8 mouse cellular contexts compared by ENCODE assay signal in genomic region chr11:90251923-90252322, GRCm38 (mm10). TPM values are rescaled to one million over a fixed set of nuclear protein-coding genes. Genes with fewer than 3 reads are reported as not detected.
DNase-seq lines count a peak whose midpoint lies in the region; ATAC-seq and TF ChIP-seq lines count a peak whose summit lies in the region.

No protein-coding gene starts in this region.

- TF ChIP-seq CTCF in liver, adult 2 months (IDR thresholded peaks at IDR 0.05; ENCODE audit: low read depth, low read length), result no peak
- TF ChIP-seq CTCF in cerebellum, adult 2 months (IDR thresholded peaks at IDR 0.05; ENCODE audit: borderline replicate concordance, insufficient read depth, low read depth, low read length), result no peak

- no peak for TF ChIP-seq POLR2A in liver, adult 2 months (IDR thresholded peaks at IDR 0.05; ENCODE audit: extremely low read depth, insufficient read depth, low read length)
- TF ChIP-seq POLR2A in cerebellum, adult 2 months (IDR thresholded peaks at IDR 0.05; ENCODE audit: borderline replicate concordance, insufficient read depth, low read length), result no peak

- no peak for ATAC-seq in forebrain, embryonic 13.5 days
- ATAC-seq in neural tube, embryonic 15.5 days (ENCODE audit: low FRiP score), result no peak
- ATAC-seq in granulocyte monocyte progenitor cell, adult 5-6 weeks (replicated peaks; ENCODE audit: poor library complexity, severe bottlenecking), result no peak

- 38% methylated on average over 2 of the region's 2 CpGs for WGBS in forebrain, embryonic 13.5 days
- 54% methylated on average over 2 of the region's 2 CpGs for WGBS in forebrain, embryonic 10.5 days
- WGBS in liver, adult 2 months, result 7% methylated on average over 2 of the region's 2 CpGs
- WGBS in neural tube, embryonic 15.5 days, result 36% methylated on average over 2 of the region's 2 CpGs
- 52% methylated on average over 2 of the region's 2 CpGs for whole genome bisulfite sequencing in cerebellum, adult 2 months

- H3K9me3 ChIP-seq in forebrain, embryonic 13.5 days (replicated peaks), result no peaks in the 10 kb centered on the region
- H3K9me3 ChIP-seq in forebrain, embryonic 10.5 days, result no peaks in the 10 kb centered on the region
- no peaks in the 10 kb centered on the region for H3K9me3 ChIP-seq in neural tube, embryonic 15.5 days (replicated peaks)

- no peak overlapping the region for H3K4me3 ChIP-seq in forebrain, embryonic 13.5 days
- no peak overlapping the region for H3K4me3 ChIP-seq in forebrain, embryonic 10.5 days
- H3K4me3 ChIP-seq in liver, adult 2 months (ENCODE audit: insufficient read depth, low read depth, low read length), result no peak overlapping the region
- 0 out of 2 replicates have a peak overlapping the region, but pooled peaks have one; percentile 2 for H3K4me3 ChIP-seq in neural tube, embryonic 15.5 days (replicated peaks)
- H3K4me3 ChIP-seq in cerebellum, adult 2 months (replicated peaks; ENCODE audit: insufficient read depth, low read depth, low read length), result no peak overlapping the region

- no peak overlapping the region for H3K27ac ChIP-seq in forebrain, embryonic 13.5 days
- no peak overlapping the region for H3K27ac ChIP-seq in forebrain, embryonic 10.5 days
- H3K27ac ChIP-seq in liver, adult 2 months (replicated peaks; ENCODE audit: insufficient read depth, low read depth, low read length), result 0 out of 2 replicates have a peak overlapping the region, but pooled peaks have one; percentile 5
- no peak overlapping the region for H3K27ac ChIP-seq in neural tube, embryonic 15.5 days (replicated peaks)
- H3K27ac ChIP-seq in cerebellum, adult 2 months (ENCODE audit: insufficient read depth, low read length), result no peak overlapping the region

- 0 out of 2 replicates have a peak overlapping the region, but pooled peaks have one; percentile 0 for H3K4me2 ChIP-seq in forebrain, embryonic 13.5 days
- H3K4me2 ChIP-seq in neural tube, embryonic 15.5 days, result peak overlapping the region; percentile 79

- no peaks in the 10 kb centered on the region for H3K27me3 ChIP-seq in forebrain, embryonic 13.5 days
- no peaks in the 10 kb centered on the region for H3K27me3 ChIP-seq in forebrain, embryonic 10.5 days (ENCODE audit: poor library complexity, severe bottlenecking)
- H3K27me3 ChIP-seq in liver, adult 2 months (ENCODE audit: control insufficient read depth, insufficient read depth, low read length), result no peaks in the 10 kb centered on the region
- H3K27me3 ChIP-seq in neural tube, embryonic 15.5 days (replicated peaks), result no peaks in the 10 kb centered on the region
- no peaks in the 10 kb centered on the region for H3K27me3 ChIP-seq in cerebellum, adult 2 months (ENCODE audit: control insufficient read depth, insufficient read depth, low read length)

- H3K36me3 ChIP-seq in forebrain, embryonic 13.5 days (ENCODE audit: poor library complexity, severe bottlenecking), result no peaks in the 10 kb centered on the region
- H3K36me3 ChIP-seq in forebrain, embryonic 10.5 days (replicated peaks), result peaks cover 16% of the 10 kb centered on the region
- peaks cover 1% of the 10 kb centered on the region; the same call in 1 of the 2 replicates for H3K36me3 ChIP-seq in liver, adult 2 months (ENCODE audit: control insufficient read depth, insufficient read depth, low read length)
- peaks cover 4% of the 10 kb centered on the region; the same call in 1 of the 2 replicates for H3K36me3 ChIP-seq in neural tube, embryonic 15.5 days

- H3K4me1 ChIP-seq in forebrain, embryonic 13.5 days, result peaks cover 33% of the 10 kb centered on the region
- H3K4me1 ChIP-seq in forebrain, embryonic 10.5 days, result peaks cover 43% of the 10 kb centered on the region
- H3K4me1 ChIP-seq in liver, adult 2 months (ENCODE audit: control insufficient read depth, insufficient read depth, low read length), result peaks cover 13% of the 10 kb centered on the region
- peaks cover 43% of the 10 kb centered on the region for H3K4me1 ChIP-seq in neural tube, embryonic 15.5 days
- no peaks in the 10 kb centered on the region for H3K4me1 ChIP-seq in cerebellum, adult 2 months (ENCODE audit: control insufficient read depth, insufficient read depth, low read length)

- no peak overlapping the region for H3K9ac ChIP-seq in forebrain, embryonic 13.5 days
- H3K9ac ChIP-seq in liver, adult 2 months (ENCODE audit: low read depth, low read length), result no peak overlapping the region
- H3K9ac ChIP-seq in neural tube, embryonic 15.5 days (replicated peaks), result no peak overlapping the region

- H3K79me2 ChIP-seq in liver, adult 2 months (ENCODE audit: control insufficient read depth, insufficient read depth, low read length), result peaks cover 20% of the 10 kb centered on the region; the same call in 1 of the 2 replicates

- no peak for DNase-seq in forebrain, embryonic 10.5 days (ENCODE audit: extremely low spot score, low spot score)
- DNase-seq in liver, adult 2 months (ENCODE audit: extremely low read depth, low read depth, low spot score), result peak; percentile 84
- no peak for DNase-seq in liver
- DNase-seq in heart, postnatal 4 days, result peak; percentile 11
- no peak for DNase-seq in cerebellum, adult 2 months

RNA-seq across cellular contexts. Expression of gene Mmd, which starts 2.7 kb away (rescaled TPM):
- polyA plus RNA-seq in forebrain, embryonic 13.5 days (2015; fragmentation: Nextera tagmentation; extraction: Ambion mirVana), result 64.8 and 65.2 TPM in 2 replicates
- polyA plus RNA-seq in forebrain, embryonic 10.5 days (2016; fragmentation: Nextera tagmentation; extraction: Ambion mirVana), result 40.3 and 41.2 TPM in 2 replicates
- total RNA-seq in liver, adult 2 months (2014; rRNA removed), result 98.6 and 124 TPM in 2 replicates
- 60.3 and 86.5 TPM in 2 replicates for polyA plus RNA-seq in liver, adult 2 months (2012; rRNA removed)
- 10 to 100 TPM; 58.0 to 58.8 TPM for total RNA-seq in heart, postnatal 4 days (2021)
- 104 and 126 TPM in 2 replicates for polyA plus RNA-seq in neural tube, embryonic 15.5 days (2015; fragmentation: Nextera tagmentation; extraction: Ambion mirVana)
- polyA plus RNA-seq in cerebellum, adult 2 months (2012; rRNA removed), result 27.3 and 28.4 TPM in 2 replicates
- 14.0 and 17.9 TPM in 2 replicates for total RNA-seq in granulocyte monocyte progenitor cell, adult 5-6 weeks (2014; fragmentation: Nextera tagmentation)
- total RNA-seq in granulocyte monocyte progenitor cell, adult 5-6 weeks (2017), result 10.6 and 21.5 TPM in 2 replicates

Comparison
In these comparisons a context has a peak if more than half of its experiments do, and no peak if none do; other contexts are left out.
1. DNase-seq: peak in liver, adult 2 months (single experiment) and heart, postnatal 4 days (single experiment); none in forebrain, embryonic 10.5 days (single experiment), liver (single experiment) and cerebellum, adult 2 months (0 of 2).